Comparison of ENCODE assay signal across 13 mouse cellular contexts in genomic region chr8:34385806-34386439, GRCm38 (mm10).
DNase-seq lines count a peak whose midpoint lies in the region; ATAC-seq and TF ChIP-seq lines count a peak whose summit lies in the region.
"Had no signal": no experiment of that assay in that cellular context is flagged by ENCODE, and none has a peak within 500 bp of the region (broad histone marks: within the 10 kb centered on the region; RNA-seq: fewer than 3 reads in every experiment).

No protein-coding gene starts in this region.

- peaks cover 9% of the 10 kb centered on the region for H3K4me1 ChIP-seq in testis, adult 2 months (ENCODE audit: control insufficient read depth, insufficient read depth, low read length)
- H3K4me1 ChIP-seq in hindbrain, embryonic 13.5 days (replicated peaks): peaks cover 26% of the 10 kb centered on the region
- no peaks in the 10 kb centered on the region for H3K4me1 ChIP-seq in kidney, adult 2 months (ENCODE audit: control insufficient read depth, insufficient read depth, low read length)
- H3K4me1 ChIP-seq: embryonic facial prominence, embryonic 15.5 days; megakaryocyte, embryonic 14.5 days had no signal

- no peaks in the 10 kb centered on the region for H3K27me3 ChIP-seq in testis, adult 2 months (ENCODE audit: control insufficient read depth, insufficient read depth, low read length)
- no peaks in the 10 kb centered on the region for H3K27me3 ChIP-seq in hindbrain, embryonic 13.5 days
- H3K27me3 ChIP-seq in kidney, adult 2 months (replicated peaks; ENCODE audit: control insufficient read depth, insufficient read depth, low read length): no peaks in the 10 kb centered on the region
- H3K27me3 ChIP-seq: embryonic facial prominence, embryonic 15.5 days; heart, embryonic 12.5 days had no signal

- WGBS in hindbrain, embryonic 13.5 days: 37% methylated on average over 10 of the region's 10 CpGs
- 83% methylated on average over 10 of the region's 10 CpGs for WGBS in kidney, adult 2 months

- H3K9ac ChIP-seq in hindbrain, embryonic 13.5 days: no peak overlapping the region
- H3K9ac ChIP-seq: embryonic facial prominence, embryonic 15.5 days; heart, embryonic 12.5 days; lung, embryonic 14.5 days had no signal

- no peak overlapping the region for H3K4me3 ChIP-seq in testis, adult 2 months (ENCODE audit: control insufficient read depth, low read depth, low read length)
- no peak overlapping the region for H3K4me3 ChIP-seq in hindbrain, embryonic 13.5 days
- no peak overlapping the region for H3K4me3 ChIP-seq in kidney, adult 2 months (ENCODE audit: insufficient read depth, low read depth, low read length)
- H3K4me3 ChIP-seq: embryonic facial prominence, embryonic 15.5 days; heart, embryonic 12.5 days; megakaryocyte, embryonic 14.5 days had no signal

- DNase-seq in frontal cortex, postnatal 36 days (ENCODE audit: low spot score in 2 of 2): no peak
- DNase-seq in testis, postnatal 10 days (ENCODE audit: low spot score): no peak
- DNase-seq in retina, postnatal 1 day: peak; percentile 27
- DNase-seq in kidney, adult 2 months: no peak
- no peak for DNase-seq in gastrocnemius, postnatal 4 days (ENCODE audit: low spot score in 2 of 2)
- DNase-seq: lung, embryonic 14.5 days; right cerebral cortex, postnatal 4 days had no signal

- 0 out of 2 replicates have a peak overlapping the region, but pooled peaks have one; percentile 10 for H3K27ac ChIP-seq in testis, adult 2 months (ENCODE audit: control insufficient read depth, insufficient read depth, low read depth, low read length)
- H3K27ac ChIP-seq in hindbrain, embryonic 13.5 days: no peak overlapping the region; the same call in 1 of the 2 replicates
- no peak overlapping the region for H3K27ac ChIP-seq in kidney, adult 2 months (ENCODE audit: insufficient read depth, low read depth, low read length)
- H3K27ac ChIP-seq: embryonic facial prominence, embryonic 15.5 days had no signal

- TF ChIP-seq CTCF in testis, adult 2 months (IDR thresholded peaks at IDR 0.05; ENCODE audit: control insufficient read depth, insufficient read depth, insufficient replicate concordance, low read depth, low read length): no peak
- no peak for TF ChIP-seq CTCF in kidney, adult 2 months (conservative IDR thresholded peaks at IDR 0.05; ENCODE audit: insufficient read depth, insufficient read length, low read depth, low read length)

- TF ChIP-seq POLR2A in testis, adult 2 months (IDR thresholded peaks at IDR 0.05; ENCODE audit: control insufficient read depth, low read depth, low read length): no peak
- no peak for TF ChIP-seq POLR2A in kidney, adult 2 months (IDR thresholded peaks at IDR 0.05; ENCODE audit: low read depth, low read length)

- no peaks in the 10 kb centered on the region for H3K36me3 ChIP-seq in testis, adult 2 months (ENCODE audit: control insufficient read depth, insufficient read depth, low read length)
- no peaks in the 10 kb centered on the region for H3K36me3 ChIP-seq in hindbrain, embryonic 13.5 days
- H3K36me3 ChIP-seq in kidney, adult 2 months (ENCODE audit: control insufficient read depth, insufficient read depth, low read length): no peaks in the 10 kb centered on the region
- H3K36me3 ChIP-seq: embryonic facial prominence, embryonic 15.5 days; heart, embryonic 12.5 days had no signal

- no peaks in the 10 kb centered on the region for H3K9me3 ChIP-seq in hindbrain, embryonic 13.5 days
- H3K9me3 ChIP-seq: embryonic facial prominence, embryonic 15.5 days; heart, embryonic 12.5 days; megakaryocyte, embryonic 14.5 days had no signal

- ATAC-seq in frontal cortex, adult (ENCODE audit: low TSS enrichment): peak; percentile 29; the same call in 1 of the 2 replicates
- peak; percentile 83 for ATAC-seq in hindbrain, embryonic 13.5 days (ENCODE audit: low FRiP score)

- H3K4me2 ChIP-seq in hindbrain, embryonic 13.5 days: no peak overlapping the region
- H3K4me2 ChIP-seq: embryonic facial prominence, embryonic 15.5 days; heart, embryonic 12.5 days; lung, embryonic 14.5 days had no signal
